In the genomic region with DNA sequence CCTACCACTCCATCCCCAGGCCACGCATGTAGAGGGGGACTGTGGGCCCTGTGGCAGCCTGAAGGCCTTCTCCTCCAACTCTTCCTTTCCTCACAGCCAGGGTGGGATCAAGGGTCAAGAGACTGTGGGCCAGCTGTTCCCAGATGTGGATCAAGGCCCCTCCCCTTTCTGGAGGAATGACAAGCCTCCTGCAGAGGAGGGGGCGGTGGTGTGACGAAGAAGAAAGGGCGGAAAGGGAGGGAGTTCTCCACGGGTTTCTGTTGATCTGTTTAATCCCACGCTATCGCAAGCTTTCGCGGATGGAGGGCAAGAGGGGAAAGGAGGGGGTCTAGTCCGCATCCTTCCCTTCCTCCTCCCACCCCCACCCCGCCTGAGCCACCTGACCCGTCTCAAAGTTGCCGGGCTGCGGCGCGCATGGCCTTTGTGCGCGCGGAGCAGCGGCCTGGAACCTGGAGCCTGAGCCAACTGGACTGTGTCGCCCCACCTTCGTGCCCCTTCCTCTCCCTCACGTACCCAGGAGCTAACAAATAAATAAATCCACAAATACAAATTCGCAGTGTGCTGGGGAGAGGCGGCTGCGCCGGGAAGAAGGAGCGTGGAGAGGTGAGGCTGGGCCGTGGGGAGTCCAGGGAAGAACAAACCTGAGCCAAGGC, we compare ENCODE assay signal across 11 mouse cellular contexts. TPM values are rescaled to one million over a fixed set of nuclear protein-coding genes. Genes with fewer than 3 reads are reported as not detected.
DNase-seq lines count a peak whose midpoint lies in the region; ATAC-seq and TF ChIP-seq lines count a peak whose summit lies in the region.
"Had no signal": no experiment of that assay in that cellular context is flagged by ENCODE, and none has a peak within 500 bp of the region (broad histone marks: within the 10 kb centered on the region; RNA-seq: fewer than 3 reads in every experiment).

No protein-coding gene starts in this region.

- under 1% methylated on average over 27 of the region's 29 CpGs for WGBS in kidney, embryonic 15.5 days
- 5% methylated on average over 29 of the region's 29 CpGs for WGBS in forebrain, postnatal 0 days
- 2% methylated on average over 27 of the region's 29 CpGs for WGBS in neural tube, embryonic 11.5 days

- no peaks in the 10 kb centered on the region for H3K9me3 ChIP-seq in kidney, embryonic 15.5 days (replicated peaks)
- no peaks in the 10 kb centered on the region for H3K9me3 ChIP-seq in forebrain, postnatal 0 days (ENCODE audit: low read length)
- H3K9me3 ChIP-seq in neural tube, embryonic 11.5 days (ENCODE audit: control insufficient read depth, low read length): no peaks in the 10 kb centered on the region
- H3K9me3 ChIP-seq: embryonic facial prominence, embryonic 15.5 days had no signal

- no peak overlapping the region for H3K9ac ChIP-seq in kidney, embryonic 15.5 days
- peak overlapping the region; percentile 99 for H3K9ac ChIP-seq in forebrain, postnatal 0 days
- H3K9ac ChIP-seq in neural tube, embryonic 11.5 days (ENCODE audit: low read length): peak overlapping the region; percentile 99
- H3K9ac ChIP-seq: embryonic facial prominence, embryonic 15.5 days had no signal

- peak overlapping the region; percentile 50 for H3K4me2 ChIP-seq in kidney, embryonic 15.5 days
- H3K4me2 ChIP-seq in forebrain, postnatal 0 days (ENCODE audit: low read depth): peak overlapping the region; percentile 61
- H3K4me2 ChIP-seq in neural tube, embryonic 11.5 days (ENCODE audit: low read depth): peak overlapping the region; percentile 69

- no peaks in the 10 kb centered on the region for H3K36me3 ChIP-seq in kidney, embryonic 15.5 days
- peaks cover 3% of the 10 kb centered on the region for H3K36me3 ChIP-seq in forebrain, postnatal 0 days (ENCODE audit: insufficient read depth)
- no peaks in the 10 kb centered on the region for H3K36me3 ChIP-seq in neural tube, embryonic 11.5 days (ENCODE audit: control insufficient read depth, insufficient read depth, low read length)
- H3K36me3 ChIP-seq: embryonic facial prominence, embryonic 15.5 days had no signal

- no peak for DNase-seq in kidney, postnatal 14 days
- DNase-seq in cerebellum, adult 9-11 months: peak; percentile 68
- peak; percentile 69 for DNase-seq in forebrain, postnatal 0 days
- DNase-seq in neural tube, embryonic 11.5 days (ENCODE audit: low spot score): peak; percentile 69
- no peak for DNase-seq in testis, postnatal 10 days (ENCODE audit: low spot score)
- no peak for DNase-seq in urinary bladder, postnatal 25 days (ENCODE audit: low spot score)

- TF ChIP-seq CTCF in forebrain, postnatal 0 days (IDR thresholded peaks at IDR 0.05; ENCODE audit: low read depth): peak; percentile 44; the same call in 1 of the 2 replicates

- H3K4me1 ChIP-seq in kidney, embryonic 15.5 days: peaks cover 53% of the 10 kb centered on the region
- H3K4me1 ChIP-seq in forebrain, postnatal 0 days (ENCODE audit: insufficient read depth): peaks cover 19% of the 10 kb centered on the region; the same call in 1 of the 2 replicates
- peaks cover 37% of the 10 kb centered on the region for H3K4me1 ChIP-seq in neural tube, embryonic 11.5 days (ENCODE audit: control insufficient read depth, insufficient read depth, low read length)

- H3K27me3 ChIP-seq in kidney, embryonic 15.5 days: peaks cover 97% of the 10 kb centered on the region
- no peaks in the 10 kb centered on the region; the same call in none of the 2 replicates for H3K27me3 ChIP-seq in forebrain, postnatal 0 days (ENCODE audit: insufficient read depth, low read length)
- peaks cover 23% of the 10 kb centered on the region; the same call in 1 of the 2 replicates for H3K27me3 ChIP-seq in neural tube, embryonic 11.5 days (ENCODE audit: control insufficient read depth, insufficient read depth, low read length)

- ATAC-seq in kidney, embryonic 15.5 days (replicated peaks; ENCODE audit: low FRiP score): 0 out of 2 replicates have a peak, but pooled peaks have one; percentile 10
- ATAC-seq in forebrain, postnatal 0 days: no peak
- ATAC-seq in neural tube, embryonic 11.5 days (ENCODE audit: insufficient read depth, low FRiP score, low TSS enrichment): no peak
- no peak for ATAC-seq in megakaryocyte progenitor cell, adult 5-6 weeks (replicated peaks; ENCODE audit: poor library complexity)
- ATAC-seq: intestine, embryonic 16.5 days had no signal

- H3K4me3 ChIP-seq in kidney, embryonic 15.5 days (replicated peaks): peak overlapping the region; percentile 23
- H3K4me3 ChIP-seq in forebrain, postnatal 0 days (ENCODE audit: low read depth, low read length): peak overlapping the region; percentile 79
- peak overlapping the region; percentile 84 for H3K4me3 ChIP-seq in neural tube, embryonic 11.5 days (ENCODE audit: low read depth, low read length)
- H3K4me3 ChIP-seq: embryonic facial prominence, embryonic 15.5 days had no signal

- no peak overlapping the region for H3K27ac ChIP-seq in kidney, embryonic 15.5 days
- peak overlapping the region; percentile 99 for H3K27ac ChIP-seq in forebrain, postnatal 0 days (ENCODE audit: low read depth, low read length)
- peak overlapping the region; percentile 96 for H3K27ac ChIP-seq in neural tube, embryonic 11.5 days (ENCODE audit: low read depth, low read length)
- H3K27ac ChIP-seq: embryonic facial prominence, embryonic 15.5 days had no signal

RNA-seq across cellular contexts. Expression of a gene that starts 30.2 kb away (rescaled TPM):
- 58.2 and 61.6 TPM in 2 replicates for polyA plus RNA-seq in kidney, embryonic 15.5 days (2015; fragmentation: Nextera tagmentation; extraction: Ambion mirVana)
- total RNA-seq in forebrain, postnatal 0 days (2014; rRNA removed): 26.0 and 31.2 TPM in 2 replicates
- polyA plus RNA-seq in forebrain, postnatal 0 days (2015; fragmentation: Nextera tagmentation; extraction: Ambion mirVana): 49.9 and 51.7 TPM in 2 replicates
- polyA plus RNA-seq in neural tube, embryonic 11.5 days (2014; fragmentation: Nextera tagmentation; extraction: Ambion mirVana): 75.7 and 77.9 TPM in 2 replicates
- total RNA-seq in megakaryocyte progenitor cell, adult 5-6 weeks (2015): 69.2 and 75.6 TPM in 2 replicates
- total RNA-seq in megakaryocyte progenitor cell, adult 5-6 weeks (2017): 27.0 and 32.9 TPM in 2 replicates

RNA-seq across cellular contexts. Expression of a gene that starts 38.3 kb away (rescaled TPM):
- not detected in 2 replicates for polyA plus RNA-seq in kidney, embryonic 15.5 days (2015; fragmentation: Nextera tagmentation; extraction: Ambion mirVana)
- total RNA-seq in forebrain, postnatal 0 days (2014; rRNA removed): 0.38 TPM in 1 of 2 replicates, not detected in the other
- polyA plus RNA-seq in forebrain, postnatal 0 days (2015; fragmentation: Nextera tagmentation; extraction: Ambion mirVana): 0.13 and 0.24 TPM in 2 replicates
- 0.25 and 0.46 TPM in 2 replicates for polyA plus RNA-seq in neural tube, embryonic 11.5 days (2014; fragmentation: Nextera tagmentation; extraction: Ambion mirVana)
- not detected in 2 replicates for total RNA-seq in megakaryocyte progenitor cell, adult 5-6 weeks (2015)
- total RNA-seq in megakaryocyte progenitor cell, adult 5-6 weeks (2017): not detected in 2 replicates
- polyA plus RNA-seq: embryonic facial prominence, embryonic 15.5 days; liver, embryonic 16.5 days had no signal

Comparison
In these comparisons a context has a peak if more than half of its experiments do, and no peak if none do; other contexts are left out.
1. H3K4me3 ChIP-seq: peak in every context shown above with its lines; median percentile 84 in neural tube, embryonic 11.5 days; 79 in forebrain, postnatal 0 days; 23 in kidney, embryonic 15.5 days.
2. DNase-seq: peak in cerebellum, adult 9-11 months (single experiment), forebrain, postnatal 0 days (single experiment) and neural tube, embryonic 11.5 days (single experiment); none in kidney, postnatal 14 days (single experiment), testis, postnatal 10 days (single experiment) and urinary bladder, postnatal 25 days (single experiment).
3. Peak in every context shown above with its lines, with median percentiles within 50 percentile points of each other: H3K4me2 ChIP-seq.